Mouse (Mus musculus): Measurements from ENCODE around the gene Pard3.

- TF ChIP-seq CTCF (IDR thresholded peaks at IDR 0.05; ENCODE audit: insufficient read depth, low read depth, low read length) (no peak), POLR2A (IDR thresholded peaks at IDR 0.05; ENCODE audit: insufficient read depth, low read depth, low read length) (no peak)
Measured at GRCm38 (mm10) chr8:127317914-127318313, 254.2 kb downstream of the Pard3 start.
